Mouse (Mus musculus) gastrocnemius, adult 2 months (tissue): ENCODE measurements around the gene Phlda3. TPM values are rescaled to one million over a fixed set of nuclear protein-coding genes. Genes with fewer than 3 reads are reported as not detected.

Experiments
- DNase-seq: peaks from one replicate; pipeline ENCODE4 v3.0.0; 2022
- H3K27ac ChIP-seq: fragments of 200-600 bp; 2 replicates; pipeline ENCODE4 v1.8.1; 2022; ENCODE audit warnings: mild to moderate bottlenecking
- H3K4me3 ChIP-seq: fragments of 200-600 bp; 2 replicates; pipeline ENCODE4 v1.8.1; 2022; ENCODE audit warnings: mild to moderate bottlenecking, moderate library complexity
- CTCF ChIP-seq: fragments of 200-600 bp; IDR thresholded peaks from 2 replicates; pipeline ENCODE4 v1.8.1; 2022; ENCODE audit warnings: antibody characterized with exemption, mild to moderate bottlenecking, moderate library complexity
- intact Hi-C: fragments of 180-260 bp; cut with DNase I; formaldehyde crosslinking; loops from one replicate; pipeline ENCODE4 v1.15.1; 2025
- total RNA-seq, 2 experiments: library from RNA; stranded (reverse); gene quantifications; 2 replicates each; pipeline ENCODE4 v1.2.3; 2021

Phlda3 gene
- total RNA-seq, 2 experiments from 2014 or later: 78.0 to 140 TPM

DNA sequence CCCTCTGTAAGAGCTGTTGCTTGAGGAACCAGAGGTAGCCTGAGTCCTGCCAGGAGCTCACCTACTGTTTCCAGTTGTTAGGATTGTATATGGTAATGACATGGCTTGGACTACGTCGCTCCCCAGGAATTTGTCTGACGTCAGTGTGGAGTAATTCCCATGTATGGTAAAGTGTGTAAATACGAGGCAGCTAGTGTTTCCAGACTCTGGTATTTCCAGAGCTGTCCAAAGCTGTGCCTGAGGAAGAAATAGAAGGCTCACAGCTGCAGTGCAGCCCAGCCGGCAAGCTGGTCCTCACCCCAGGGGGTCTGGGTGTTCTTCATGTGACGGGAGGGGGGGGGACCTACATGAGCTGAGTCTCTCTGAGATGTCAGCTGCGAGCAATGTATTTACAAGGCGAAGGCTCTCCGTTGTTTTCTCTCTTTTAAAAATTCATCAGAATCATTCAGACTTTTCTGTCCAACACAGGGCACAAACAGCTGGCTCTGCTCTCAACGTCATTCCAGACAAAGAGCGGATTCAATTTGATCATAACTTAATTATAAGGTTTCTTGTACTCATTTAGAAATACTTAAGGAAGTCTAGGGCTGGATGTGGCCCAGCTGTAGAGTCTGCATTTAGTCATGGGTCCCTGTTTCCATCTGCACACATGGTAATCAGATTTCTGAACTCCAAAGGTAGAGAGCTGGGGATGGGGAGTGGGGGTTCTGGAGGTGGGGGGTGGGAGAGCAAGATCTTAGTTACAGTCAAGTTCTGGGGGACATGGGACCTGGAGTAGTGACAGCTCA, 33.8 kb upstream of the Phlda3 start:
- Histone ChIP-seq H3K27ac (peak overlapping the region; percentile 91), H3K4me3 (peak overlapping the region; percentile 85)
- intact Hi-C loops: no loop called here
- TF ChIP-seq CTCF: no peak
- DNase-seq: no peak

DNA sequence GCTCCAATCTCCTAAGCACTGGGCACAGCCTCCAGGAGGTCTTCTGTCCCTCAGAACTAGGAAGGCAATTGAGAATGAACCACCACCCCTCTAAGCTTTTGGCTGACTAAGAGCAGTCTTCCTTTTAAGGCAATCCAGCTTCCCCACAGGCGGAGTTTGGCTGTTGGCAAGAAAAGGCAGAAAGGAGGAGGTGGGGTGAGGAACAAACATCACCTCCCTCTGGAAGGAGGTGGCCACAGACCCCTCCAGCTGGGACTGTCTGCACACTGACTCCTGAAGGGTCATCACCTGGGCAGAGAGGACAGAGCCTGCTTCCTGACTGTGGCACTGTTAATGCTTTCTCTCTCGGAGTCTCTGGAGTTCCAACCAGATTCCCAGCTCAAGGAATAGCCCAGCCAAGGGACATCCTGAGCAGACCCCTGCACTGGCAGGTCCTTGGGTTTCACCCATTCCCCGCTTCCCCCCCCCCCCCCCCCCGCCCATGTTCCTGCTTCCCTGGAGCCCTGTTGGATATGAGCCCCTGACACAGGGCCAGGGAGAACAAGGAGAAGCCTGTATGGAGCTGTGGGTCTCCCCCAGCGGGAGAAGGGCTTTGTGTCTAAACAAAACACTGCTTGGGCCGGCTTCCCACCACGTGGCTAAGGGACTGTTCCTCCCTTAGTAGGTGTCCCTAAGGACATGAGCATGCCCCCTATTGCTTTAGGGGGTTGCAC, 31.5 kb upstream of the Phlda3 start:
- no peak for DNase-seq
- peak overlapping the region; percentile 37 for H3K4me3 ChIP-seq
- intact Hi-C loops: no loop called here

DNA sequence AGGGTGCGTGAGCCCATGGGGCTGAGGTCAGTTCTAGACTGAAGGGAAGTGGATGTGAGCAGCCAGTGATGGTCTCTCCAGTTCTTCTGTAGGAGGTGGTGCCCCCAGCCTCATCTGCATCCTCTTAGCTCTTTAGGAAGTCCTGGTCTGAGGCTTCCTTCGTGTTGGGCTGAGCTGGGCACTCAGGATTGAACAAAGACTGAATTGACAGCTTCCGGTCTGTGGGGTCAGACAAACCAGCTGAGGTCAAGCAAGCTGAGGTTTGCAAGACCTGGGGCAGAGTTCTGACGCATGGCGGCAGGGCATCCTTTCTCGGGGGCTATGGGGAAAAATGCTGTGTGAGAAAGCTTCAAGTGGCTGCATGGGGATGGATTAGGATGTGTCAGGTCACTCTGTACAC, 30.5 kb upstream of the Phlda3 start:
- intact Hi-C loops: no loop called here
- no peak for DNase-seq
- no peak for TF ChIP-seq CTCF
- Histone ChIP-seq H3K27ac (peak overlapping the region; percentile 91), H3K4me3 (peak overlapping the region; percentile 37)

More for the DNA sequence above, 31.5 kb upstream of the Phlda3 start:
- TF ChIP-seq CTCF: no peak
- peak overlapping the region; percentile 91 for H3K27ac ChIP-seq

DNA sequence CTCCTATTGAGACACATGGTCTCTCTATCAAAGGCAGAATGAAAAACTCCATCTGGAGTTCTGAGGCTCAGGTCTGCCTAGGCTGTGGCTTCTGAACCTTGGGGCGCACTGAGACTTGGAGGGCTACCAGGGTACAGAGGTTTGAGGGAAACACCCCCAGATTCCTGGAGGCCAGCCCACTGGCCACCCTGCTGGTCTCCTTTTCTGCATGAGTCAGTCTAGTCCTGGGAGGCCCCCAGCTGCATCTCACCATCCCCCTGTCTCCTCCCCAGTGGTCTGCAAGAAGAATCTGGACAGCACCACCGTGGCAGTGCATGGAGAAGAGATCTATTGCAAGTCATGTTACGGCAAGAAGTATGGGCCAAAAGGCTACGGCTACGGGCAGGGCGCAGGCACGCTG, 20.9 kb upstream of the Phlda3 start:
- Histone ChIP-seq H3K4me3 (no peak overlapping the region), H3K27ac (peak overlapping the region; percentile 73)
- DNase-seq: no peak
- TF ChIP-seq CTCF: no peak
- intact Hi-C loops: no loop called here

DNA sequence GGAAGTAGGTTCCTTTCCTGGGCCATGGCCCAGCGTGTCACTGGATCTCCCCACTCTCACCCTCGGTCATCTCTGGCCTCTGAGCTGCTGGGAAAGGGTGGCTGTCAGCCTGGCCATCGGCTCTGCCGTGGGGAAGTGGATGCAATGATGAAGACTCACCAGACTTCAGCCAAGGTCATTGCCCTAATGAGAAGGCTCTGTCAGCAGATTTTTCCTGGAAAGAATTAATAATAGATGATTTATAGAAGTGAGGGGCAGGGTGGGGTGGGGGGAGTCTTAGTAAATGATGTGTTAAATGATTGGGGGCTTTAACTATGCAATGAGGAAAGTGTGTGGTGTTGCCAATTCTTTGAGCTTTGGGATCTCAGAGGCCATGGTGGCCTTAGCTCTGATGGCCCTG, 19.7 kb upstream of the Phlda3 start:
- DNase-seq: no peak
- Histone ChIP-seq H3K4me3 (no peak overlapping the region), H3K27ac (no peak overlapping the region)
- intact Hi-C loops: no loop called here
- no peak for TF ChIP-seq CTCF

DNA sequence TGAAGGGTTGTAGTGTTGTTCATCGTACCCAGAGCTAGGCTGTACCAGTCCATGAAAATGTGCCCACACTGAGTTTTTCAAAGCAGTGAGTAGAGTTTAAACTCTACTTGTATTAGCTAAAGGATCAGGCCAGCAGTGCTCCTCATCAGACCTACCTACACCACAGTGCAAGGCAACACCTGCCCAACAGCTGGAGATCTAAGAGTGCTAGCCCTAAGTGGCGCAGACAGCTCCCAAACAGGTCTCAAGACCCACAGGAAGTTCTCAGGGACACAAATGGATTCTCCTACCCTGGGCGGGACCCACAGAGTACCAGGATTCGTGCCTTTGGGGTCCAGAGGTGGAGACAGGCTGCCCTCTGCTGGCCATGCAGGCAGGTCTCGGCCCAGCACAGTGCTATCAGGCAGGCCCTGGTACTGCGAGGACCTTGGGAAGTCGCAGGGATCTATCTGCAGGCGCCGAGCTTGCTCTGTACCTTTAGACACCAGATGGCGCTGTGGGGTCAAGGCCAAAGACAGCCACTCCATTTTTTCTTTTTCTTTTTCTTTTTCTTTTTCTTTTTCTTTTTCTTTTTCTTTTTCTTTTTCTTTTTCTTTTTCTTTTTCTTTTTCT, 13.1 kb upstream of the Phlda3 start:
- peak; percentile 95 for DNase-seq
- intact Hi-C loops: loop anchor here (1.0 kb wide), 2 partner anchors 28 to 34 kb away; no protein-coding TSS in a partner anchor
- H3K27ac ChIP-seq: peak overlapping the region; percentile 62
- TF ChIP-seq CTCF: peak; percentile 96
- H3K4me3 ChIP-seq: no peak overlapping the region

DNA sequence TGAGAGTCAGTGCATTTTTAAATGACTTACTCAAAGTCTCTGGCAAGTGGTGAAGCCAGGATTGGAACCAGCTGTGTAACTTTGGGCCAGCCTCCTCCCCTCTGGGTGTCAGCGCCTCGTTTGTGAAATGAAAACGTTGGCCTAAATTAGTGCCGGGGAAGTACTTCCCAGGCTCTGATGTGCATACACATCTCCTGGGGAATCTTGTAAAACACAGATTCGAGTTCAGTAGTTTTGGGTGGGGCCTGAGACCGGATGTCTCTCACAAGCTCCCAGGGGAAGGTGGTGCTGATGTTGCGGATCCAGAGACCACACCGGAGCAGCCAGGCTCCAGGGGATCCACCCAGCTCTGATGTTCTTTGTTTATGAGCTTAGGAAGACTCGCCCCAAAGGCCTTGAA, 10.6 kb upstream of the Phlda3 start:
- peak; percentile 80 for DNase-seq
- TF ChIP-seq CTCF: no peak
- Histone ChIP-seq H3K27ac (peak overlapping the region; percentile 70), H3K4me3 (no peak overlapping the region)
- intact Hi-C loops: no loop called here

DNA sequence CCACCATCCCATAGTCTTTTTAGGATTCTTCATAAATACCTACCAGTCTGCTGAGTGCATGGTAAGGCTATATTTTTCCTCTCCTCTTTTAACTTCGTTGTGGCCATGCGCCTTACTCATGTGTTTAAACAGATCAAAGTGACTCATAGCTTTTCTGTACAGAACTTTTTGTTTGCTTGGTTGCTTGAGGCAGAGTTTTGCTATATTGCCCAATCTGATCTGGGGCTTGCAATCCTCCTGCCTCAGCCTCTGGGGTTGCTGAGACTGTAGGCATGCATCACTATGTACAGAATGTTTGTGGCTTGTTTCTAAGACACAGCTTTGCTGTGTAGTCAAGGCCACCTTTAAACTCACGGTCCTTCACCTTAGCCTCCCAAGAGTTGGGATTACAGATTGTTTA, 10.0 kb upstream of the Phlda3 start:
- H3K4me3 ChIP-seq: no peak overlapping the region
- peak overlapping the region; percentile 70 for H3K27ac ChIP-seq
- no peak for TF ChIP-seq CTCF
- DNase-seq: no peak
- intact Hi-C loops: no loop called here

DNA sequence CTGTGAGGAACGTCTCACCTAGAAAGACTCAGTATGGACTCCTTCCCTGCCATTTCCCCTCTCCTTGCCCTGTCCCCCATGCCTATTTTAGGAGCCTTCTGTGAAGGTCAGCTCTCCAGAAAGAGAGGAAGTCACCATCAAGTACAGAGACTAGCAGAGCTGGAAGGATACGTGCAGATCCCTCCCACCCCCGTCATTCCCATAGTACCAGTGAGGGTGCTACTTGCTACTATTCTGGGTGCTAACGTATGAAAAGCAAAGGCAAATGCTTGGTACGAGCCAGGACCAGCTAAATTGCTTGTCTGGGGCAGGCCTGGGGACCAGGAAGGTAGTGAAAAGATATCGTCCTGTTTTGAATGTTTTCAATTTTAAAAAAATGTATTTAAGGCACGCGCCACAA, 8.6 kb upstream of the Phlda3 start:
- no peak for TF ChIP-seq CTCF
- Histone ChIP-seq H3K4me3 (no peak overlapping the region), H3K27ac (no peak overlapping the region)
- DNase-seq: no peak
- intact Hi-C loops: no loop called here

DNA sequence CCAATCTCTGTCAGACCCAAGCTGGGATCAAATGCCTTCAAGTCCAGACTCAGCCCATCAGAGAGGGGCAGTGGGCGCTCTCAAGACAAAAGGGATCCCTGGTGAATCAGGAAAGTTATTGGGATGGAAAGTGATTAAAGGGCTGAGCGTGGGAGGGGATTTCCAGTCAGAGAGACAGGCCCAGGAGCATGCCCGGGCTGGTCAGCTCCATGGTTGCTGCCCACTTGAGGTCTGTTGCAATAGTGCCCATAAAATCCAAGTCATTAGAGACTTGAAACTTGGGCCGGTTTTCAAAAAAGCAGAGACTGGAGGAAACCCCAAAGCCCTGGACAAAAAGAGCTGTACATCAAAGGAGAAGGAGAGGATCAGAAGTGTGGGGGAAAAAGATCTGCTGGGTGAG, 6.2 kb upstream of the Phlda3 start:
- TF ChIP-seq CTCF: no peak
- H3K4me3 ChIP-seq: no peak overlapping the region
- no peak for DNase-seq
- H3K27ac ChIP-seq: no peak overlapping the region
- intact Hi-C loops: no loop called here

DNA sequence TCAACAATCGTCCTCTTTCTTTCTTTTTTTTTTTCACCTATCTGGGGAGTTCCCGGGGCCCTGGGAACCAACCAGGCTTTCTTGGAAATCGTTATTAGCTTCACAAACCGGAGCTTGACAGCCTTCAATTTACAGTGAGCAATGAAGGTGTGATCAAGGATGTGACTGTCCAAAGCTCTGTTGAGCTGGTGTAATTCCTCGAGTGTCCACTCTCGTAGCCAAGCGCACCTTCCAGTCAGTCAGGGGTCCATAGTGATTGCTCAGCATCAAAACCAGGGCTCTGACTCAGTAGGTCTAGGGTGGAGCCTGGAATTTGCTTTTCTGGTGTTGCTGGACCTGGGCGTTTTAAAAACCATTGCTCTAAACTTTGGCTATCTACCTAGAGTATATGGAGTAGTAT, 5.7 kb upstream of the Phlda3 start:
- no peak for TF ChIP-seq CTCF

DNA sequence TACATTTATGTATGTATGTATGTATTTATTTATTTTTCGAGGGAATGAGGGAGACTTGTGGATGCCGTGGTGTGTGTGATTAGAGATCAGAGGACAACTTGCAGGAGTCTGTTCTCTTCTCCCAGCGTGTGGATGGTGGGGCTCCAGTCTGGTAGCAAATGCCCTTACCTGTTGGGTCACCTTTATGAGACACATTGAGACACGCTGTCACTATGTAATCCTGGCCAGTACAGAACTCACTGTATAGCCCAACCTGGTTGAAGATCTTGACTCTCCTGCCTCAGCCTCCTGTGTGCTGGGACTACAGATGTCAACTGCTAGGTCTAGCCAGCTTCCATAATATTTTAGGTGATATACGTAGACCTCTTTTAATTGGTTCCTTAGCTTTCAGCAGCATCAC, 4.2 kb upstream of the Phlda3 start:
- no peak for DNase-seq
- no peak overlapping the region for H3K27ac ChIP-seq
- H3K4me3 ChIP-seq: no peak overlapping the region
- intact Hi-C loops: no loop called here
- TF ChIP-seq CTCF: no peak

More for the DNA sequence above, 5.7 kb upstream of the Phlda3 start:
- intact Hi-C loops: no loop called here
- no peak for DNase-seq
- H3K27ac ChIP-seq: no peak overlapping the region
- no peak overlapping the region for H3K4me3 ChIP-seq

DNA sequence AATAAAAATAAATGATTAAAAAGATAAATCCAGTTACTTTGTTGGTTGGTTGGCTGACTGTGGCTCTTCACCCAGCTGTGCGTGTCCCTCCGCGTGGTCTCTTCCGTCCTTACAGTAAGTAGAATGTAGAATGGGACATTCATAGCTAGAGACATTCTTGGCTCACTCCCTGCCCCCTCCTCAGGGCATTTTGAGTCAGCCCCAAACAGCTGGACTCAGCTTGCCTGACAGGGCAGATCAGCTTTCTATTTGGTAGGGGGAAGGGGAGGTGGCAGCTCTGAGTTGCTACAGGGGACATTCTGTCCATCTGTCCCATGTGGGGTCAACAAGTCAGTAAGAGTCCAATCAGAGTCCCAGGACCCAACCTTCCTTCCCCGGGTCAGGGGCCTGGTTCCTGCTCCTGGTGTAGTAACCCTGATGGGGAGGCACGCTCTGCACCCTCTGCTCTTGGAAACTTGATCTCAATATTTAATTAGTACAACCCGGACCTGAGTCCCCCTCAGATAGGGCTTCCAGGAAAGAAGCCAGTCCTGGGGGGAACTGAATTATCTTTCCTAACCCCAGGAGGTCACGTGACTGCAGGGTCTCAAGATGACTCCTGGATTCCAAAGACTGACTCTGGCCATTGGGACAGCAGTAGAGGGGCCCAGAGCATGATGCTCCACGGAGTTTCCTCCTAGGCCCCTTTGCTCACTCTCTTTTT, 2.3 kb upstream of the Phlda3 start:
- H3K4me3 ChIP-seq: no peak overlapping the region
- peak; percentile 66 for DNase-seq
- H3K27ac ChIP-seq: peak overlapping the region; percentile 97
- TF ChIP-seq CTCF: no peak
- intact Hi-C loops: no loop called here
